Mouse (Mus musculus) E14TG2a.4 (cell line): ENCODE data around the gene Rab44.

Experiments used
- H3K27me3 ChIP-seq: 2 replicates; pipeline ENCODE4 v1.6.1; 2014; ENCODE audit warnings: low read length, control low read depth; ENCODE audit not compliant: insufficient read depth
- H3K36me3 ChIP-seq: 2 replicates; pipeline ENCODE4 v1.6.1; 2014; ENCODE audit warnings: low read length, control low read depth; ENCODE audit not compliant: insufficient read depth
- H3K4me1 ChIP-seq: replicated peaks from 2 replicates; pipeline ENCODE4 v1.6.1; 2014; ENCODE audit warnings: low read depth, low read length, control low read depth
- H3K4me3 ChIP-seq: replicated peaks from 2 replicates; pipeline ENCODE4 v1.5.1; 2014; ENCODE audit warnings: mild to moderate bottlenecking, low read length
- H3K9me3 ChIP-seq: 2 replicates; pipeline ENCODE4 v1.6.1; 2014; ENCODE audit warnings: low read length, control low read depth
- CTCF ChIP-seq: conservative IDR thresholded peaks from 2 replicates; pipeline ENCODE4 v1.5.1; 2014; ENCODE audit warnings: low read length
- NANOG ChIP-seq: IDR thresholded peaks from 2 replicates; pipeline ENCODE4 v1.6.1; 2014; ENCODE audit warnings: borderline replicate concordance, low read length, mixed read lengths
- POU5F1 ChIP-seq: IDR thresholded peaks from 2 replicates; pipeline ENCODE4 v1.6.1; 2014; ENCODE audit warnings: low read length, borderline replicate concordance

Gene Rab44

DNA sequence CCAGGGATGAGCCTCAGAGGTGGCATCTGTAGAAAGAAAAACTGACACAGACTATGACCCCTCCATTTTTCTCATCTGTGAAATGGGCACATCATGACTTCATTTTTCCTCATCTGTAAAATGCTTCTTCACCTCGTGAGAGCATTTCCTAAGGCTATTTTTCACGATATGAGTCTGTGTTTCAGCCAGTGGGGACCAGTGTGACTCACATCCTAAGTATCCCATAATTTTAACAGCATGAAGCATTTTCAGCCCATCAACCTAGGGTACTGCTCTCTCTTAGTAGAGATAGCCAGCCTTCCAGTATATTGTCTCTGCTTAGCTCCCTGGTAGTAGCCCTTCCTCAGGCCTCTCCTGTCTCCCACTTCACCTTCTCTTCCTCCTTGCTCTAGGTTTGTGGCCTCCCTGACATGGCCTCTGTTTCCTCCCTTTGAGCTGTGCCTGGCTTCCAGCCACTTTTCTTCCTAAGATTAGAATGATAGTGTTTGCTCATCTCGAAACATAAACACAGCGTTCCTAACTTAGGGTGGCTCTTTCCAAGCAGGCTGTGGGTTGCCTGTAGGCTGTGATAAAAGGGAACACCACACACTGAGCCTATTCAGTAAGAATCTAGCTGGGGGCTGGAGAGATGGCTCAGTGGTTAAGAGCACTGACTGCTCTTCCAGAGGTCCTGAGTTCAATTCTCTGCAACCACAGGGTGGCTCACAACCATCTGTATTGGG, 66.6 kb downstream of the Rab44 start:
- Histone ChIP-seq H3K36me3 (peaks cover 23% of the 10 kb centered on the region; the same call in 1 of the 2 replicates), H3K9me3 (no peaks in the 10 kb centered on the region), H3K27me3 (peaks cover 6% of the 10 kb centered on the region; the same call in 1 of the 2 replicates), H3K4me1 (peaks cover 63% of the 10 kb centered on the region), H3K4me3 (no peak overlapping the region)
- no peak for TF ChIP-seq NANOG
- TF ChIP-seq CTCF: no peak
- no peak for TF ChIP-seq POU5F1

- peaks cover 6% of the 10 kb centered on the region; the same call in 1 of the 2 replicates for H3K27me3 ChIP-seq
- H3K4me3 ChIP-seq: no peak overlapping the region
- H3K4me1 ChIP-seq: peaks cover 70% of the 10 kb centered on the region
- TF ChIP-seq CTCF: no peak
- no peak for TF ChIP-seq NANOG
- TF ChIP-seq POU5F1: no peak
- H3K9me3 ChIP-seq: no peaks in the 10 kb centered on the region
- peaks cover 23% of the 10 kb centered on the region; the same call in 1 of the 2 replicates for H3K36me3 ChIP-seq
These were observed 67.8 kb downstream of the Rab44 start for GRCm38 (mm10) chr17:29181751-29182150.

DNA sequence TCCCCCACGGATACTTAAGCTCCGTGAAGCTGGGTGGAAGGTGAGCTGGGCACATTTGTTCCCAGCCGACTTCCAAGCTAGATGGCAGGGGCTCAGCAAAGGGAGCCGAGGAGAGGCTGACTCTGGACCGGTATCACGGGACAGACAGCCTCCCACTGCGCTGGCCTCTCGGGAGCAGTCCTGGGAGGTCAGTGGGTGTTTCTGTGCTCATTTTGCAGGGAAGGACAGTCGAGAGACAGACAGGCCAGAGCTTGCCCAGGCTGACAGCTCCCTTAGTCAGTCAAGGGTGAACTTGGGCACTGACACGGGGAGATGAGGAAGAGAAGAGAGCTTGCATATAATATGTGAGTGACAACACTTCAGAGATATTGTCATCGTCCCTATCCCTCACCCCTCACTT, 69.2 kb downstream of the Rab44 start:
- H3K27me3 ChIP-seq: peaks cover 6% of the 10 kb centered on the region; the same call in 1 of the 2 replicates
- peaks cover 23% of the 10 kb centered on the region; the same call in 1 of the 2 replicates for H3K36me3 ChIP-seq
- TF ChIP-seq CTCF (no peak), POU5F1 (no peak), NANOG (no peak)
- peaks cover 77% of the 10 kb centered on the region for H3K4me1 ChIP-seq
- no peak overlapping the region for H3K4me3 ChIP-seq
- H3K9me3 ChIP-seq: no peaks in the 10 kb centered on the region

- H3K27me3 ChIP-seq: peaks cover 15% of the 10 kb centered on the region
- no peak for TF ChIP-seq POU5F1
- no peak for TF ChIP-seq NANOG
- no peak for TF ChIP-seq CTCF
- H3K4me1 ChIP-seq: peaks cover 86% of the 10 kb centered on the region
- peak overlapping the region; percentile 72 for H3K4me3 ChIP-seq
- H3K9me3 ChIP-seq: no peaks in the 10 kb centered on the region
- peaks cover 13% of the 10 kb centered on the region; the same call in 1 of the 2 replicates for H3K36me3 ChIP-seq
These were observed 71.6 kb downstream of the Rab44 start for GRCm38 (mm10) chr17:29185376-29186046.

GRCm38 (mm10) chr17:29186989-29187859, 73.3 kb downstream of the Rab44 start:
- Histone ChIP-seq H3K27me3 (peaks cover 17% of the 10 kb centered on the region), H3K9me3 (no peaks in the 10 kb centered on the region), H3K4me1 (peaks cover 97% of the 10 kb centered on the region), H3K4me3 (peak overlapping the region; percentile 72), H3K36me3 (peaks cover 13% of the 10 kb centered on the region; the same call in 1 of the 2 replicates)
- TF ChIP-seq POU5F1 (peak; percentile 98), CTCF (no peak), NANOG (peak; percentile 89)

DNA sequence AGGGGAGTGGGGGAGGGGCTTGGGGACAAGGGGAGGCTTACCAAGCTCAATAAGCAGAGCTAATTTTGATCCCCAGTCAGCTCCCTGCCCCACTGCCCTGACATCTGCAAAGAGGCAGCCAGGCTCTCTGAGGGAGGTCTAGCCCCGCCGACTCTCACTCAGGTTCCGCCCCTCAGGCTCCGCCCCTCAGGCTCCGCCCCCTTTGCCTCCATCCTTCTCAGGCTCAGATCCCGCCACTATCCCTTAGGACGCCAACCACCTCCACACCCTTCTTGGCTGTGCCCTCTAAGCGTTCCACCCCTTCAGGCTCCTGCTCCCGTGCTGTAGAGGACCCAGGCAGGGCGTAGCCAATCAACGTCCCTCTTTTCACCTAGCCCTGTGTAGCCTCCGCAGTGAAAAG, 75.0 kb downstream of the Rab44 start:
- H3K36me3 ChIP-seq: peaks cover under 1% of the 10 kb centered on the region; the same call in 1 of the 2 replicates
- peaks cover 93% of the 10 kb centered on the region for H3K4me1 ChIP-seq
- H3K27me3 ChIP-seq: peaks cover 11% of the 10 kb centered on the region
- TF ChIP-seq CTCF: no peak
- no peak for TF ChIP-seq NANOG
- TF ChIP-seq POU5F1: no peak
- peak overlapping the region; percentile 72 for H3K4me3 ChIP-seq
- H3K9me3 ChIP-seq: no peaks in the 10 kb centered on the region

DNA sequence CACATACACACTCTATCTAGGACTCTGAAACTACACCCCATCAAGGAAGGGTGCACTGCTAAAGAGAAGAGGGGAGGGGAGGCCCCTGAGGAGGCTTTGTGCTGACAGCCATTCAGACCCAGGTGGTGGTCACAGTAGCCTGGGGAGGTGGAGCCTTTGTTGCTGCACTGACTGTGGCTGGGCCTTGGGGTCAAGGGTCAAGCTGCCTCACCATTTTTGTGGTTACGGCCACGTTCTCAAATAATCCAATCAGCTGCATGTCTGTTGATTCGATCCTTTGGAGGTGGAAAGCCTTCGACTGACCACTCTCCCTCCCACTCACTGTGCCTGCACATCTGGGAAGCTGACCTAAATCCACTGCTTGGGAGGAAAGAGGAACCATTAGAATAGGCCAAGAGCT, 81.6 kb downstream of the Rab44 start:
- Histone ChIP-seq H3K4me1 (peaks cover 71% of the 10 kb centered on the region), H3K36me3 (no peaks in the 10 kb centered on the region), H3K9me3 (no peaks in the 10 kb centered on the region), H3K4me3 (0 out of 2 replicates have a peak overlapping the region, but pooled peaks have one; percentile 18), H3K27me3 (peaks cover 2% of the 10 kb centered on the region; the same call in 1 of the 2 replicates)
- no peak for TF ChIP-seq POU5F1
- no peak for TF ChIP-seq NANOG
- TF ChIP-seq CTCF: no peak
